Mouse (Mus musculus): ENCODE measurements around the gene Pnpla8. TPM values are rescaled to one million over a fixed set of nuclear protein-coding genes. Genes with fewer than 3 reads are reported as not detected.

Pnpla8 gene
- total RNA-seq (2023) = 10 to 100 TPM; 45.9 to 54.7 TPM

DNA sequence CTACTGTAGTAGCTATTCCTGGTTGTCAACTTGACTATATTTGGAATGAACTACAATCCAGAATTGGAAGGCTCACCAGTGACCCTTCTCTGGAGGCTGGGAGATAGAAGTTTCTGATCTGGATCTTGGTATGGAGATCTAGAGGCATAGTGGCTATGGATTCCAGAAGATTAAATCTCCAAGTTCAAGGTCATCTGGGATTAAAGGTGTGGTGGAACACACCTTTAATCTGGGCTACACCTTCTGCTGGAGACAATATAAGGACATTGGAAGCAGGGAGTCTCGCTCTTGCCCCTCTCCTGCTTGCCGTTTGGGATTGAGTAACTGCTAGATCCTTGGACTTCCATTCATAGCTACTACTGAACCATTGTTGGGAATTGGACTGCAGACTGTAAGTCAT lies at the start of gene Pnpla8:
Pnpla8 (plus strand) TSS at position 301 of the 400 bp plus-strand sequence.

DNA sequence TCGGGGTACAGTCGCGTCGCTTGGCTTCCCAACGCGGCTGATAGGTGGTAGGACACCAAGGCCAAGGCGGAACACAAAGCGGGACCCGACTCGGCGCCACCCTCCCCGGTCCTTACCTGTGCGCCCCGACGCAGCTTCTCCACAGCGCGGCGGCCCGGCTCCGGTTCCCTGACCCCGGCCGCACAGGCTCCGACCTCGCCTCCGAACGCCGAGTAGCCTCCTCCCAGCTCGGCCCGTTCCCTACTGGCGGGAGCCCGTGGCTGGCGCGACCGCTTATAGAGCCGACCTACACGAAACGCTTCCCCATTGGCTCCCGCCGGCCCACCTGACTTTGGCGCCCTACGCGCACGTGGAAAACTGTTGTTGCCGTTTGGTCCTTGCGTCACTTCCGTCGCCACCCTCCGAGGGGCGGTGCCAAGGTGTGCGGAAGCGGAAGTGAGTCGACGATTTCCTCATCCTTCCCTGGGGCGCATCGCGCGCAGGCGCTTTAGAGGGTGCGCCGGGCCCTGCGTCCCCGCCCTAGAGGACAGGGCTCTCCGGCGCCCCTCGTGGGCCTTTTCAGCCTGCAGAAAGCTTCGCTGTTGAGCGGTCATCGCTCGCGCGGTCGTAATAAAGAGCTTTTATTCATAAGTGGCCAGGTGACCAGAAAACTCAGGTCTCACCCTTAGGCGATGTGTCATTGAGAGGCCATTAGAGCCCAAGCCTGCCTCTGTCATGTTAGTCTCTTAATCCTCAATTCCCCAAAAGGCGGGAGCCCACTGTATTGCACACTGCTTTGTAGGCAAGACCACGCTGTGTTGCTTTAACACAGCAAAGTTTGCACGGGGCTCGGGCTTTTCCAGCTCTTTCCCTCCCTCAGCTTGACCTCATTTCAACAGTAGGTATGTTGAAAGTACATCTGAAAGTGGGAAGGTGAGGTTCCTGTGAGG lies 11.1 kb upstream of the Pnpla8 start, which contains the start of gene Dnajb9:
Dnajb9 (minus strand) TSS at position 503 of the 929 bp plus-strand sequence.

DNA sequence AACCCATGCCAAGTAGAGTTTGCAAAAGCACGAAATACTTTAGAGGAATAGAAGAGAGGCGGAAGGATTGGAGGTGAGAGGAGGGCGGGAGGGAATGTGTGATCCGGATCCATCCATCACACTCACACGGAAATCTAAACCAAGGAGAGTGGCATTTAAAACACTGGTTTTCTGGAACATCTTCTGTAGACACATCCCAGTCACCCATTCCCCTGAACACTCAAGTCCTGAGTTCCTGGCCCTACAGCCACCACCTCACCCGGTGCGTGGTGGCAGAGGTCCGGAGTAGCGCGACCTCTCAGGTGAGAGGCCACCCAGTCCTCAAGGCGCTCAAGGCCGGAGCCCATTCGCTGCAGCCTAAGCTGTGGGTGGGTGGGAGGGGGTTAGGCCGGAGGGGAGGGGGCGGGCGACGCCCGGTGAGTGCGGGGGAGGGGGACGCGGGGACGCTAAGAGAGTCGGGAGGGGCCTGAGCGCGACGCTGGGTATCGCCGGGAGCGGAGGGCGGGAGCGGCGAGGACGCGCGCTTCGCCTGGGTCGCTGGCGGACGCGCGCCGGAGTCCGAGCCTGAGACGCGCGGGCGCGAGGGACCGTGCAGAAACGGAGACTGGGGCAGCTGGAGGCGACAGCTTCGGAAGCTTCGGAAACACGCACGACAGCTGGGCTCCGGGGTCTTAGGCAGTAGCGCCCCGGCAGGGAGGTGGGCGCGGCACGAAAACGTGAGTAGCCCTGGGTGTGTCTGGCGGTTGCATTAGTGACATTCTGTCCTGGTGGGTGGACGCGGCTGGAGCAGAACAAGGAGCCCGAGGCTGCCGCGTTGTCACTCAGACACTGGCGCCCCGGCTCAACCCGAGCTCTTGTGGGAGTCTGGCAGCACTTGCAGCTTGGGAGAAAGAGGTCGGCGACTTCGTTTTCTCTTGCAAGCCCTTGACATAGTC lies 107.5 kb downstream of the Pnpla8 start, which contains the start of gene Nrcam:
Nrcam (plus strand) TSS at position 505 of the 935 bp plus-strand sequence.

Other genes with a start within 250 kb of the Pnpla8 start
- gene Dnajb9, start 11.0 kb upstream of the Pnpla8 start, total RNA-seq (2023) = 100 to 1,000 TPM; 129 to 159 TPM
- not detected for gene Nrcam, start 107.5 kb downstream of the Pnpla8 start, total RNA-seq (2023)

All from T-cell, adult 66 days (primary cell).